Mouse (Mus musculus): ENCODE measurements at regions not wholly inside any gene's neighbourhood (a gene's known extent, or its start where the extent isn't known, plus 50 kb on each side); places are given as distances from the start of the nearest gene placed in this dataset.

DNA sequence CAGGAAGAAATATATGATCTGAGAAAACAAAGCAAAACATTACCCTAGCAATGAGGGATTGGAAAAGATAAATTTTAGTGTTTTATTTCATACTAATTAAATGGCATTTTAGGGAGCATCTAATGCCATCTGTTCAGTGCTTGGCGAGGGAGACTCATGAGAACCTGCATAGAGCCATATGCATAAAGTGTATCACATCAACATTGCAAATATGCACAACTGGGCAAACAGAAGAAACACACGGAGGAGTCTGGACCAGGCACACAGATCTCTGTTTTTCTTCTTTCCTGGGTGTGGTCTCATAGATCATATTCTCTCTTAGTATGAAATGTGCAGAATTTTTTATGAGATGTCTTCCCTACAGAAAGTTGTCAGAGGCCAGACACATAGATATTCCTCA, 71.1 kb upstream of the Sphkap start:
- TF ChIP-seq POLR2A (IDR thresholded peaks at IDR 0.05; ENCODE audit: borderline replicate concordance, extremely low read depth, insufficient read depth, insufficient read length, poor library complexity, severe bottlenecking), result no peak
- no peak for TF ChIP-seq CTCF (IDR thresholded peaks at IDR 0.05; ENCODE audit: borderline replicate concordance, extremely low read depth, insufficient read depth, insufficient read length)

All from brain, embryonic 14.5 days (tissue).